Mouse (Mus musculus): Measurements from ENCODE around the gene Ntn4.

The Ntn4 gene

DNA sequence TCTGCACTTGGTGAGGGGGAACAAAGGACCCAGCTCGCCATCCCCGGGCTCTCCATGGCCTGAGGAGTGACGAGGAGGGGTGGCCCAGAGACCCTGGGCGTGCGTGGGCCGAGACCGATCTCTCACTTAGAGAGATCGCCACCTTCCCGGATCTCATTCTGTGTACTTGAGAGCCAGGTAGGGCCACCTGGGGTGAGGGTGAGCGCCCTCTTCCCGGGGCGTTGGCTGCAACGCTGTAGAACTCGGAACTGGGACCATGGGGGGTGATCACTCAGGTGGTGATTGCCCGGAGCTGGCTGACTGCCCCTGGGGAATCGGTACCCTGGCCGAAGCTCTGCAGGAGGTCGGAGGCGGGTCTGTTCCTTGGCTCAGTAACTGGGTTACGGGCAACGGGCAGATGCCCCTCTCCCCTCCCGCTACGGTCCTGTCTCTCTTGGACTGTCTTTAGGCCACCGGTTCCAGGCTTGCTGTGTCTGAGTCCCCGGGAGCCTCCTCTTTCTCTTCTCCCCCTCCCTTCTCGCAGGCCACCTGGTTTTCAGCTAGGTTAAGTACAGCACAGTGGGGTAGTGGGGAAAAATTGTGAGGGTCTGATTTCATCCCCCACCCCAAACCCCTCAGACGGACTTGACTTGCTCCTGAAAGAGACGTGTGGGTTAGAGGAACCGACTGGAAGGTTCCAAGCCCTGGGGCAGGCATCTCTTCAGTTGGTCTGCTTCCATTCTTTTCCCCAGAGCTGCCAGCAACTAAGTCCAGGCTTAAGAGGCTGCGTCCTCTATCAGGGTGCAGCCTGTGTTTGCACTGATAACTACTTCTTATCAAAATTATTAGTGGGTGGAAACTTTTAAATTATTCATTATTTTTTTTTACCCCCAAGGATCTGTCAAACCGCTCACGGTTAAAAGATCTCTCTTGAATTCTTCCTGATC lies 1.6 kb downstream of the Ntn4 start:
- no peak for DNase-seq (ENCODE audit: low read depth)

DNA sequence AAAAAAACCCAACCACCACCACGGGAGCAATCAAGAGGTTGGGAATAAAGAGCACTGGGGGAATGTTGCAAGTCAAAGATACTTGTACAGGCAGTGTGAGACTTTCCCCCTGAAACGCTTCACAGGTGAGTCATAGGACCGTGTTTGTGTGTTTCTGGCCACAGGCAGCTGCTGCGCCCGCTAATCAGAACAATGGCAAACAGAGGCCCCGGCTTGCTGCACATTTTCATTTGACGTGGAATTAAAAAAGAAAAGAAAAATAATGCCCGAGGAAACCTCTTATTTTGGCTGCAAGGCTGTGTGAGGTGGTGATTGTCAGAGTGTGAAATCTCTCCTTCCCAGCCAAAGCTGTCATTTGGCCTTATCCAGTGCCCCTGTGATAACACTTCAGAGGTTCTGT lies 2.4 kb downstream of the Ntn4 start:
- DNase-seq (ENCODE audit: low read depth): peak; percentile 75

DNA sequence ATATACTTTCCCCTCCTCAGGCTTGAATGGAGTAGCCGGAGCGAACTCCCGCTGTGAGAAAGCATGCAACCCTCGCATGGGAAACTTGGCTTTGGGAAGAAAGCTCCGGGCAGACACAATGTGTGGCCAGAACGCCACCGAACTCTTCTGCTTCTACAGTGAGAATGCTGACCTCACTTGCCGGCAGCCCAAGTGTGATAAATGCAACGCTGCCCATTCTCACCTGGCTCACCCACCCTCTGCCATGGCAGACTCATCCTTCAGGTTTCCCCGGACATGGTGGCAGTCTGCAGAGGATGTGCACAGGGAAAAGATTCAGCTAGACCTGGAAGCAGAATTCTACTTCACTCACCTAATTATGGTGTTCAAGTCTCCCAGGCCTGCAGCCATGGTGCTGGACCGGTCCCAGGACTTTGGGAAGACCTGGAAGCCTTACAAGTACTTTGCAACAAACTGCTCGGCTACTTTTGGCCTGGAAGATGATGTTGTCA lies 4.0 kb downstream of the Ntn4 start:
- DNase-seq (ENCODE audit: low read depth): peak; percentile 68

DNA sequence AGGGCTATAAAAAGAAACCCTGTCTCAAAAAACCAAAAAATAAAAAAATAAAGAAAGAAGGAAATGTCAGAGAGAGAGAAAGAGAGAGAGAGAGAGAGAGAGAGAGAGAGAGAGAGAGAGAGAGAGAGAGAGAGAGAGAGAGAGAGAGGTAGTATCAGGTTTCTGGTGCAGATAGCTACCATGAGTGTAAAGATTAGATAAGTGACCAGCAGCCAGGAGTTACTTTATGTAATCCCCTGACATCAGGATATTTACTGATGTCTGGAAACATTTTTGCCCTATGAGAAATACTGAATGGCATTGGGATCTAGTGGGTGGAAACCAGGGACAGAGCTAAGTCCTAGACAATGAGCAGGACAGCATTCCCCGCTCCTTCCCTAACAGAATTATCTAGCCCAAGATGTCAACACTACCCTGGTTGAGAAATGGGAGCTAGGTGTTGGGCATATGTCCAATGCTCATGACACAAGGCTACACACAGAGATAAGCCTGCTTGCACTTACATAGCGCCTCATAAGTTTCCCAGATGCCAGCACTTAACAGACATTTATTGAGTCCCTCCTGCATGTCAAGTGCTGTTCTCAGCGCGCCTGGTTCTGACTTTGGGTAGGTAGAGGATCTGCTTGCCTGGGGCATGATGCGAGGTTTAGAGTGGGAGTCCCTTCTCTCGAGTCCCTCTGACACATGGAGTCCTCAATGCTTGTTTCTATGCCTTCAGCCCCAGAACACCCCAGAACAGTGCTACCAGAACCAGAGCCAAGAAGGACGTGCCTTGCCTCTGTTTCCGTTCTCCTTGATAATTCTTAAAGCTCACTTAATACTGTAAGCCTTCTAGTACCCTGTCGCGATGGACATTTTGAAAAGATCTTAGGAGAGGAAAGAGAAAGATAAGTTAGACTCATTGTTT lies 7.4 kb downstream of the Ntn4 start:
- DNase-seq (ENCODE audit: low read depth): peak; percentile 70

DNA sequence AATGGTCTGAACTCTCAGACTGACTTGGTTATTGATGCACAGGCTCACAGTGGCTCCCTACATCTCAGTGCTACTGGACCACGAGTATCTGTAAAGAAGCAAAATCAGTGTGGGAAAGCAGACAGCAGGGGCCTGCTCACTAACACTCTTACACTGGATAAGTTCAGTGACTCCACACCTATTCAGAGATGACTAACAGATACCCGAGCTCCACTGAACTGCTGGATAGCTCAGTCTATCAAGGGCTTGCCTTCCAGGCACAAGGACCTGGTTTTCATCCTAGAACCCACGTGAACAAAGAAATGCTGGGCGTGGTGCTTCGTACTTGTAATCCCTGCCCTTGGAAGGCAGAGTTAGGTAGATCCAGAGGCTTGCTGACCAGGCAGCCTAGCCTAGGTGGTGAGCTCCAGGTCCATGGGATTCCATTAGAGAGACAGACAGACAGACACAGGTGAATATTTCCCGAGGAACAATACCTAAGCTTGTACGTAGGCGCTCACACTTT lies 8.2 kb downstream of the Ntn4 start:
- DNase-seq (ENCODE audit: low read depth): peak; percentile 64

DNA sequence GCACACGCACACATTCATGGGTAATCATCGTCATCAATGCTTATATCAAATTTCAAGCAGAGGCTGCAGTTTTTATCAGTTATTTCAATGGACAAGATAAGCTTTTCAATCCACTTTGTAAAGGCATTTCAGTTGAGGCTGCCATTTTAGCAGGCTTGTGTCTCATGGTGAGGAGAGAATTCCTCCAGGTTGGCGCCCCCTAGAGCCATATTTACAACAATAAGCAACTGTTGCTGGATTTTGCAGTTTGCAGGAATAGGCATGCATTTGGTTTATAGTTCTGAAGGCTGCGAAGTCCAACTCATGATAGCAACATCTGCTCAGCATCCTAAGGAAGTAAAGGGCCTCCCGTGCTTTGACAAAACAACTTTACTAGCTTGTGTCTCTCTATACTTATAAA lies 8.6 kb downstream of the Ntn4 start:
- no peak for DNase-seq (ENCODE audit: low read depth)

DNA sequence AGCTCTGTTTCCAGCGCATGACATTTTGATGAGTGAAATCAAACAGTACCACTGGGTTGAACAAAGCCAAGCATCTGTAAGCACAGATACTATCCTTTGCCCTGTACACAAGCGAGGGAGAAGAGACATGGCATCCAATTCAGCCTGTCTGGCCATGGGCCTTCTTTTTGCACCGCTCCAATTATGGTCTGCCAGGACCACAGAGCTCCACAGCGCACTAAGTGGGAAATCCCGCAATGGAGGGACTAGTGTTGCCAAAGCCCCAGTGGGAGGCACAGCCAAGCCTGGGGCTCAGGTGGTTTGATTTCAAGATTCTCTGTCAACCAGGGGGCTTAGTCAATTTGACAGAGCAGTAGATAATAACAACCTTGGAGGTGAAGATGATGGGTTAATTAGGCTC lies 9.1 kb downstream of the Ntn4 start:
- DNase-seq (ENCODE audit: low read depth): no peak

DNA sequence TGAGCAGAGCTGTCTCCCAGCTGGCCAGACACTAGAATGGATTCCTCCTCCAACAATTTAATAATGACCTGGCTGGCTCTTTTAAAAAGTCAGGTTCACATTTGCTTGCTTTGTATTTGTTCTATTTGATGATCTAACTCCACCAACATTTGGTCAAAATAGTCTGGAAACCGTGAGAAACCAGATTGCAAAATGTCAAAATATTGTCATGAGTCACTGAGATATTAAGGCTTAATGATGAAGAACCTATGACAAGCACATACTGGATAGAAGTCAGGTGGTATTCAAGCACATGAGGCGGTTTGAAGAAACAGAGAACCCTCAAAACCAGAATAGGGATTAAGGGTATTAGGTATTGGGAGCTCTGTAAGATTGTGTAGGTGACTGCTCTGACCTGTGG lies 12.8 kb downstream of the Ntn4 start:
- no peak for DNase-seq (ENCODE audit: low read depth)

DNA sequence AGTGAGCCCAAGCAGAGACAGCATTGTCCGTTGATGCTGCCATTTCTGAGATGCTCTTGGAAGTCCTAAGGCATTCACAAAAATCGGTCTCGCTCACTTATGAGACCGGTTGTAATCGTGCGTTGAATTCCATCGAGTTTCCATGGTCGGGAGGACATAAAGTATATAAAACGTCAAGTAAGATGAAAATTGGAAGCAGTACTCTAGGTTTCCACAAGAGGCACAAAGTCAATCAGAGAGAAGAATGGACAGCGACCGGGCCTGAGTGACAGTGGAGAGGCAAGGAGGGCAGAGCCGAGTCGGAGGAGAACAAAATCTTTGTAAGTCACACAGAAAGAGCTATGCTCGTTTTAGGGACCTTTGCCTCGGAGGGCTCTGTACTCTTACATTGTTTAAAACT lies 14.9 kb downstream of the Ntn4 start:
- DNase-seq (ENCODE audit: low read depth): no peak

DNA sequence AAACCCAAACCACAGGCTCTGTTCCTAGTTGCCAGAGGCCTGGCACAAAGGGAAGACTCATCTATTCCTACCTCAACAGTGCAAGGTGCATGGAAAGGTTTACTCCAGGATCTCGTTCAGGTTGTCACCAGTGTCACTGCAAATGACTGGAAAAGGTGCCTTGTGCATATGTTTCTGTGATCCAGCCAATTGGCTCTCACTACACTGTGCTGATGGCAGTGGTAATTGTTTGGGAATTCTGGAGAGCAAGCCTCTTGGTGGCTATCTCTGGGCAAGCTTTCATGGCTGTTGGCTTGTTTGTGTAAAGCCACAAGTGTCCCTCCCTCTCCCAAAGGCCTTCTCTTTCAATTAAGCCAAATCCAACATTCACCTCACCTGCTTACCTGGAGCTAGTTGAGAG lies 19.3 kb downstream of the Ntn4 start:
- no peak for DNase-seq (ENCODE audit: low read depth)

DNA sequence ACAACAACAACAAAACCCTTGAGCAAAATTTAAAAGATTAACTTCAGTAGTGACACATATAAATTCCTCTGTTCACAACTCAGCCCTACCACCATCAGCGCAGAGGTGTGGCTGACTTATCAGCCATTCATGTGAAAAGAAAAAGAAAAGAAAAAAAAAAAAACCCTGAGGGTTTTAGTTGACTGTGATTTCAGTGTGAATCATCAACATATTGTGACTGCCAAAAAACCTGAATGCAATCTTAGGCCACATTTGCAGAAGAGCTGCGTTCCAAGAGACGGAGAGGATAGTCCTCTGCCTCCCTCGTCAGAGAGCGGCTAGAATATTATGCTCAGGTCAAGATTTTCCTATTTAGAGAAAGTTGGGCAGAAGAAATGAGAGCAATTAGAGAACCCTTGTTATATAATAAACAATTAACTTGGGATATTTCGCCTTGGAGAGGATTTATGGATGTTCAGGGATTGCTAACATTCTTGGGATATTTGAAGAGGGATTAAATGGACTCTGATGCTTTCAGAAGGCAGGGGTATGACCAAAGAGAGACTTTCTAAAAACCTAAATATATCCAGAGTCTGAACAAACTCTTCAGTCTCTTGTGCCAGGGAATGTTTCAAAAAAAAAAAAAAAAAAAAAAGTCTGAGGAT lies 21.0 kb downstream of the Ntn4 start:
- peak; percentile 78 for DNase-seq (ENCODE audit: low read depth)

DNA sequence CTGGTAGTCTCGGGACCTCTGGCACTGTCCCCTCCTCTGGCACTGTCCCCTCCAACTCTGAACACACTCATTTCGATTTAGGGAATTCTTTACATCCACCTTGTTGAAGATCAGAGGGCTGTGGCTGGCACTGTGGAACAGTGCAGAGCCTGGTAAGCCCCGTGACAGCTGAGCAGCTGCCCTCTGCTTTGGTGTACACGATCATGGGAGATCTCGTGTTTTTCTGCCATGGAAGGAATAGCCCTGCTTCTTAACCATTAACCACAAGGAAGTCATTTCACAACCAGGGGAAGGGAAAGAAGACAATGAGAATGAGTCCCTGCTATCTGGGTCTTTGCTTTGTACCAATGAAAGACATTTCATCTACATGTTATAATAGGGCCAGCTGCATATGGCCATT lies 21.5 kb downstream of the Ntn4 start:
- no peak for DNase-seq (ENCODE audit: low read depth)

DNA sequence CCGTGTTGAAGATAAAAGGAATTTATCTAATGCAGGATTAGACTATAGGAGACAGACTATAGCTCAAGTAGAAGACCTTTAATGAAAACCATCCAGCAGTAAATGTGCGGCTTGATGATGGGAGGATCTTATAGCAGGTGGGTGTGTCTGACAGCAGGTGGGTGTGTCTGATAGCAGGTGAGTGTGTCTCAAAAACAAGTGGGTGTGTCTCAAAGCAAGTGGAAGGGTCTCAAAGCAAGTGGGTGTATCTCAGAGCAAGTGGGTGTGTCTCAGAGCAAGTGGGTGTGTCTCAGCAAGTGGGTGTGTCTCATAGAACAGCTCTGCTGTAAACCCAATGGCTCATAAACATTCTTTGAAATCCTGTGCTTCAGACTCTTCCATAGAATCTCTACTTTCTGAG lies 25.7 kb downstream of the Ntn4 start:
- no peak for DNase-seq (ENCODE audit: low read depth)

DNA sequence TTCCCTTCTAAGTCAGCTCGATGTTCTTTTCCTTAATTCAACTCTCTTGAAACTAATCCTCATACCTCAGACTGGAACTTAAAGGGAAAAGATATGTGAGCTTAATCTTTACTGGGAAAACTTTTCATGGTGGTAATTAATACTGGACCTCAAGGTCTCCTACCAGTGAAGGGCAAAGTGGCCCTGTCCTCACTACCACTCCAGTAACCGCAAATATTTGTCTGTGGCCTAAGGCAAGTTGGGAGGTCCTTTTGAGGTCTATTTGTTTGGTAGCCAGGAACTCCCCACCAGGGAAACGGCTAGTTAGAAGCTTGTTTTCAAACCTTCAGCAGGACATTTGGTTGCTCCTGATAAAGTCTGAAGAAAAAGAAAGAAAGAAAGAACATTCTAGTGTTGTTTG lies 26.5 kb downstream of the Ntn4 start:
- no peak for DNase-seq (ENCODE audit: low read depth)

DNA sequence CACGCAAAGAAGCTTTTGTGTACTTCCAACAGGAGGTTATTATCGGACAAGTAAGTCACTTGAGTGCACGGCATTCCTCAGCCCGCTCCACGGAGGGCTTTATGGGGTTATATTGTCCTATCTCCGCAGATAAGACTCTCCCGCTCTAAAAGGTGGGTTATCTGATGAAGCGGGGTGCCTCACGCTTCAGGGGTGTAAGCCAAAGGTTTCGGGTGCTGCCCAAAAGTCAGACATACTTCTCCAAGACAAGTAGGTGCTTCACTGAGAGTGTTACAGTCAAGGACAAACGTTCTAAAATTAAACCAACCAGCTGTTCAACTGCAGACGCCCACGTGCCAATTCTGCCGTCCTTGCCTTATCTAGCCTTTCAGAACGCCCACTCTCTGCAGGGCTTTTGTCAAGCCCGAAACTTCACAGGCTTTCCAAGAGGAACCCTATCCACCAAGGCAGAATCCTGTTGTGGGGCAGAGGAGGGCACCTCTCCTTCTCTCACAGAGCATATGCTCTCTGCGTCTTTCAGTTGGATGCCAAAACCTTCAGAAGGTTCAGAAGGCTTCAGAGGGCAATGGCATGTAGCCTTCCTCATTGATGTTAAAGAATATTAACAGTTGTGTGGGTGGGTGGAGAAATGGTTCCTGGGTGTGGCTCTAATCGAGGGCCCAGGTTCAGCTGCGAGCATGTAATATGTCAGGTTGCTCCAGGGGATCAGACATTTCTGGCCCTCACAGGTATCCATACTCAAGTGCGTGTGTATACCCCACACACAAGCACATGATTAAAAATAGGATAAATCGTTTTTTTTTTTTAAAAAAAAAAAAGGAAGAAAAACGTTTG lies 32.4 kb downstream of the Ntn4 start:
- DNase-seq (ENCODE audit: low read depth): no peak

DNA sequence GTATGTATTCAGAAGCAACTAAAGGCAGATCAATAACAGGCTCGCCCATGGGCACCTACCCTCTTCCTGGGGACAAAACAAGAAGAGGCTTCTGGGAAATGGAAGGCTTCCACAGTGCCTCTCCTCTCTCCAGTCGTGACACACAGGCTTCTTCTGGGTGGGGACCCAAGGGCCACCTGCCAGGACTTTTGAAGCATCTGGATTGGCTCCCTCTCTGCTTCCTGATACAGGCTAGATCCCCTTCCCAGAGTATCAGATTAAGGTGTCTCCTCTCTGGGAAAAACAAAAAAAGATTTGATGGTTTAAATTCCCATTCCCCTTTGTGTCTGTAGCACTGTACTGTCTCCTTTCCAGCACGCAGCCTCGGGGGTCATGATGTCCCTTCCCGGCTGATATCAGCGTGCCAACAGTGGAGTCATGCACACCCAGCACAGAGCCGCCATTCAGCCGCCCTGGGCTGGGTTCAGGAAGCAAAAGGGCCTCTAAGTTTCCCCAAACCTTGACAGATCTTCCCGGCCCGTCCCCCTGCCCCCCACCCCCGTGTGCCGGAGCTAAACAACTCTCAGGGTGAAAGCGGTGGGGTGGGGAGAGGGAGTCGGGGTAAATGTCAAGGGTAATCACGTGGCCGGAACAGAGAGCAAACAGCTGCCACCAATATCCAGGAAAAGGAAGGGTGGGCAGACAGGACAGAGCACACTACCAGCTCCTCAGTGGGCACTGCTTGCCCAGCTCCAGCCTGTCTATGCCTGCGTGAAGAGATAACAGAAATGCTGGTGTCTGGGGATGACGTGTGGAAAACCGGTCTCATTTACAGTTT lies 38.9 kb downstream of the Ntn4 start:
- no peak for DNase-seq (ENCODE audit: low read depth)

DNA sequence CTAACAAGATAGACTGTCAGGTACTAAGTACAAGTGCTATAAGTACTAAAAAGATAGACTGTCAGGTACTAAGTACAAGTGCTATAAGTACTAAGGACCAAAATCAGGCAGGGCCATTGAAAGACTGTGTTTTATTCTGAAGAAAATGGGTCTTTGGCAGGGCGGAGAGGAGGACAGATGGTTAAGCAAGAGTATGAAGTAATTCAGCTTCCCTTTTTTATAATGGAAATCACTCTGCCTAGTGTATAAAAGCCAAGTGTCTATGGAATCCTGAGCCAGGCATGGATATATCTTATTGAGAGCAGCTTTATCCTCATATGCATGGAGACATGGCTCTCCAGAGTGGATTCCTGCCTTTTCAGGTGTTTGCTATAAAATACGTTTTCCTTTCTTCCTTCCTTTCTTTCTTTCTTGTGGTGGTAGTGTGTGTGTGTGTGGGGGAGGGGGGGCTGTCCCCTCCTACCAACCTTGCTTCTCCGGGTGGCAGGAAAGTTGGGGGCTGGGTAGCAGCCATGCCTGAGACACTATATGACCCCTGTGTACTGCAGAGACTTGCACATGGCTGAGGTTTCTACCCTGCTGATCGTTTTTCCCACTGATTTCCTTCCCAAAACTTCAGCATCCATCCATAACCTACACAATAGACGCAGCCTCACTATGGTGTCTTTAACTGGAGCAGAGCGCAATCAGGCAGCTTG lies 40.3 kb downstream of the Ntn4 start:
- DNase-seq (ENCODE audit: low read depth): no peak

DNA sequence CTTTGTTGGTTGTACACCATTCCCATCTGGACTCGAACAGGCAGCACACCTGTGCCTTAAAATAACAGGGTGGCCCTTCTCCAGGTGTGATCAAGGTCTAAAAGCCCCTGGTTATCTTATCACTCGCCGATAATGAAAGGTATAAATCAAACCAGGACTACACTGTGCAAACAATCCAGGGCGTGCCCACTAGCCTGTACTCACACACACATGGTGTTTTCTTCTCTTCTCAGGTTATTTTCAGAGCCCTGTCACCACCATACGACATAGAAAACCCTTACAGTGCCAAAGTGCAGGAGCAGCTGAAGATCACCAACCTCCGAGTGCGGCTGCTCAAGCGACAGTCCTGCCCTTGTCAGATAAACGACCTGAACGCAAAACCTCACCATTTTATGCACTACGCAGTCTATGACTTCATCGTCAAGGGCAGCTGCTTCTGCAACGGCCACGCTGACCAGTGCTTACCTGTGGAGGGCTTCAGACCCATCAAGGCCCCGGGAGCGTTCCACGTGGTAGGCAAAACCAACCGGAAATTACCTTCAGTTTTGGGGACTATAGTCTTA lies 41.8 kb downstream of the Ntn4 start:
- no peak for DNase-seq (ENCODE audit: low read depth)

DNA sequence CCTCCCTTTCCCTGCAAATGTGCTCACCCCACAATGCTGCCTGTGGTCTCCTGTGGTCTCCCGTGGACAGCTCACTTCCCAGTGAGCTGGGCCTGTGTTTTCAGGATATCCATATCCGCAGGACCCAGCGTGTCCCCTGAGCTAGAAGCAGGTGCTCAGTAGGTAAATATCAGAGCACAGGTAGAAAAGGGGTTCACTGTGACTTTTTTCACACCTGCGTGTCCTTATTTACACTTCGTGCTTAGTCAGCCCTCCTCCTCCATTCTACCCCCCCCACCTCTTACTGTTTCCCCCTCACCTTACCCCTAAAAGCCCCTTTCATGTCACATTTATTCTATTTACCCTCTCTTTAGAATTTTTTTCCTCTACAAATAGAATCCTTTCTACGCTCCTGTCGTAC lies 42.7 kb downstream of the Ntn4 start:
- DNase-seq (ENCODE audit: low read depth): no peak
